Mouse (Mus musculus) myocyte (in vitro differentiated cells): Measurements from ENCODE around the gene Espnl. TPM values are rescaled to one million over a fixed set of nuclear protein-coding genes. Genes with fewer than 3 reads are reported as not detected.

Experiments
- H3K27me3 ChIP-seq: one replicate; pipeline ENCODE4 v1.6.1; 2011; ENCODE audit not compliant: control insufficient read depth, insufficient read depth, insufficient read length
- H3K36me3 ChIP-seq: one replicate; pipeline ENCODE4 v1.6.1; 2011; ENCODE audit not compliant: control insufficient read depth, insufficient read depth
- H3K4me2 ChIP-seq: one replicate; pipeline ENCODE4 v1.6.1; 2011; ENCODE audit warnings: low read depth, control low read depth
- H3K4me3 ChIP-seq: one replicate; pipeline ENCODE4 v1.5.1; 2011; ENCODE audit warnings: mild to moderate bottlenecking, control low read depth, moderate library complexity
- H3K79me2 ChIP-seq: one replicate; pipeline ENCODE4 v1.6.1; 2011; ENCODE audit not compliant: control insufficient read depth, insufficient read depth
- H3ac ChIP-seq: one replicate; pipeline ENCODE4 v1.6.1; 2011; ENCODE audit not compliant: control insufficient read depth, insufficient read length
- CEBPB ChIP-seq: IDR thresholded peaks from 2 replicates; pipeline ENCODE4 v1.6.1; 2011; ENCODE audit warnings: mild to moderate bottlenecking, moderate library complexity; ENCODE audit not compliant: poor library complexity, insufficient read depth, severe bottlenecking
- E2F4 ChIP-seq: IDR thresholded peaks from one replicate; pipeline ENCODE4 v1.6.1; 2011; ENCODE audit warnings: mild to moderate bottlenecking, control low read depth, moderate library complexity; ENCODE audit not compliant: insufficient read depth
- POLR2AphosphoS2 ChIP-seq: IDR thresholded peaks from one replicate; pipeline ENCODE4 v1.6.1; 2011; ENCODE audit warnings: low read depth, control low read depth; ENCODE audit not compliant: insufficient read length
- SRF ChIP-seq: IDR thresholded peaks from one replicate; pipeline ENCODE4 v1.6.1; 2011; ENCODE audit warnings: low read depth; ENCODE audit not compliant: control insufficient read depth, insufficient read length
- TCF12 ChIP-seq: IDR thresholded peaks from one replicate; pipeline ENCODE4 v1.6.1; 2011; ENCODE audit warnings: mild to moderate bottlenecking, control low read depth; ENCODE audit not compliant: poor library complexity, insufficient read depth, severe bottlenecking
- TCF3 ChIP-seq: IDR thresholded peaks from one replicate; pipeline ENCODE4 v1.6.1; 2011; ENCODE audit warnings: low read depth, control low read depth; ENCODE audit not compliant: insufficient read length
- polyA plus RNA-seq: library from polyadenylated mRNA; unstranded; fragments of >200 nt; fragmentation: generic; extraction: Trizol; gene quantifications from one replicate; pipeline ENCODE4 v1.2.1, GENCODE M21; 2012; ENCODE audit warnings: missing spikeins

Gene Espnl
- polyA plus RNA-seq, 1 experiment: 0.12 TPM

DNA sequence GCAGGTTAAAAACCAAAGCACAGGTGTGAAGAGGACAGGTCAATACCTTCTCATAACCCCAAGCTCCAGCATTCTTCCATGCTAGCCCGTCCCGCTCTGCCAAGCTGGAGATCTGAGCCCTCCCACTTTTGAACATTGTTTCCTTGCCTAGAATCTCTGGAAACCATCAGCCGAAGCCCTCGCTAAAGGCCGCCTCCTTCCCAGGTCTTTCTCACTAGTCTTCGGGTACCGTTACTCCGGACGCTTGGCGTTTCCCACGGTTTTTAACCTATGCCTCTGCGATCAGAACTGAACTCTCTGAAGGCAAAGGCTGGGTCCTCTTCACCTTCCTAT lies 76.0 kb downstream of the Espnl start:
- Histone ChIP-seq H3K4me2 (peak overlapping the region; percentile 86), H3K79me2 (peaks cover 56% of the 10 kb centered on the region), H3ac (peak overlapping the region; percentile 95), H3K4me3 (peak overlapping the region; percentile 73), H3K36me3 (peaks cover 17% of the 10 kb centered on the region), H3K27me3 (no peaks in the 10 kb centered on the region)
- TF ChIP-seq E2F4 (no peak), SRF (no peak), CEBPB (no peak), POLR2AphosphoS2 (no peak), TCF3 (no peak), TCF12 (no peak)

Other genes with a start within 250 kb of the Espnl start
- gene Rbm44, start 177.0 kb upstream of the Espnl start, polyA plus RNA-seq: not detected
- gene Ramp1, start 142.3 kb upstream of the Espnl start, polyA plus RNA-seq: 3.1 TPM
- 70.3 TPM for gene Ube2f, start 71.8 kb upstream of the Espnl start, polyA plus RNA-seq
- gene Scly, start 23.7 kb upstream of the Espnl start, polyA plus RNA-seq: 21.9 TPM
- gene Klhl30, start 28.9 kb downstream of the Espnl start, polyA plus RNA-seq: 106 TPM
- gene Erfe, start 44.4 kb downstream of the Espnl start, polyA plus RNA-seq: 13.1 TPM
- gene Ilkap, start 76.7 kb downstream of the Espnl start, polyA plus RNA-seq: 80.3 TPM
- 250 TPM for gene Hes6, start 92.0 kb downstream of the Espnl start, polyA plus RNA-seq
- 1.8 TPM for gene Per2, start 137.2 kb downstream of the Espnl start, polyA plus RNA-seq
- 4.5 TPM for gene Traf3ip1, start 172.6 kb downstream of the Espnl start, polyA plus RNA-seq
- gene Asb1, start 218.5 kb downstream of the Espnl start, polyA plus RNA-seq: 14.9 TPM